Mouse (Mus musculus): ENCODE measurements around the gene Atp8b3. TPM values are rescaled to one million over a fixed set of nuclear protein-coding genes. Genes with fewer than 3 reads are reported as not detected.

Gene Atp8b3
- polyA plus RNA-seq, 1 experiment: 0.08 TPM

DNA sequence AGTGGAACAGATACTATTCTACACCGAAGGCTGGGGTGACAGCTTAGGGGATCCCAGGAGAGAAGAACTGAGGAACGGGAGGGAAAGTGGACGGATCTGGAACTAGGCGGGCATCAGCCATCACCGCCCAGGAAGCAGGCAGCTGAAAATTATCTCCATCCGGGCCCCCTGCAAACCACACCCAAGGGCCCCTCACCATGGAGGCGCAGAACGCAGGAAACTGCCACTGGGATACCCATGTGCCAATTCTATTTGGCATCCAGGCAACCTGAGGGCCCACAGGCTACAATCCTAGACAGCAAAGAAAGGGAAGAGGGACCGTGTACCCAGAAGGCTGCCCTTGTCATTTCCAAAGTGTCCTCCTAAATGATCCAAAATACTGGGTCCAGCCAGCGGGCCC, 31.5 kb upstream of the Atp8b3 start:
- peak overlapping the region; percentile 54; the same call in 1 of the 2 replicates for H3K27ac ChIP-seq (ENCODE audit: insufficient read depth, low read length)
- TF ChIP-seq CTCF (IDR thresholded peaks at IDR 0.05; ENCODE audit: extremely low read depth, insufficient read depth, low read length): no peak
- no peak for TF ChIP-seq POLR2A (IDR thresholded peaks at IDR 0.05; ENCODE audit: extremely low read depth, insufficient read depth, low read length)
- H3K4me3 ChIP-seq (ENCODE audit: insufficient read depth, low read length): no peak overlapping the region
- peaks cover 13% of the 10 kb centered on the region; the same call in 1 of the 2 replicates for H3K4me1 ChIP-seq (ENCODE audit: control insufficient read depth, insufficient read depth, low read length)

DNA sequence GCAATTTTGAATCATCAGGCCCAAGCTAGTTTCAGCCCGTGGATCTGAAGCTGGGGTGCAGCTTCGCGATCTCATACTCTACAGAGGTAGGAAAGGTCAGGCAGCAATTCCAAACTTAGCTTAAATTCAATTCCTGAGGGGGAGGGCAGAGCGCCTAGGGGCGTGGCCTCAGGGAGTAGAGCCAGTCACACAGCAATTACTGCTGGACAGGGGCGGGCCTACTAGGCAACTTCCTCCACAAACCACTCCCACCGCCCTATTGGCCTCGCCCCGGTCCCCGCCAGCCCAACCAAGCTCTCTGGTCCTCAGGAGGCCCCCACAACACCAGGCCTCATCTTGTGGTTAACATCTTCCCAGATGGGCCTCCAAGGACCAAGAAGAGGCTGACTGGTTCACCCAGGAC, 30.7 kb upstream of the Atp8b3 start:
- H3K4me3 ChIP-seq (ENCODE audit: insufficient read depth, low read length): no peak overlapping the region
- peaks cover 13% of the 10 kb centered on the region; the same call in 1 of the 2 replicates for H3K4me1 ChIP-seq (ENCODE audit: control insufficient read depth, insufficient read depth, low read length)
- H3K27ac ChIP-seq (ENCODE audit: insufficient read depth, low read length): no peak overlapping the region
- TF ChIP-seq POLR2A (IDR thresholded peaks at IDR 0.05; ENCODE audit: extremely low read depth, insufficient read depth, low read length) (no peak), CTCF (IDR thresholded peaks at IDR 0.05; ENCODE audit: extremely low read depth, insufficient read depth, low read length) (no peak)

DNA sequence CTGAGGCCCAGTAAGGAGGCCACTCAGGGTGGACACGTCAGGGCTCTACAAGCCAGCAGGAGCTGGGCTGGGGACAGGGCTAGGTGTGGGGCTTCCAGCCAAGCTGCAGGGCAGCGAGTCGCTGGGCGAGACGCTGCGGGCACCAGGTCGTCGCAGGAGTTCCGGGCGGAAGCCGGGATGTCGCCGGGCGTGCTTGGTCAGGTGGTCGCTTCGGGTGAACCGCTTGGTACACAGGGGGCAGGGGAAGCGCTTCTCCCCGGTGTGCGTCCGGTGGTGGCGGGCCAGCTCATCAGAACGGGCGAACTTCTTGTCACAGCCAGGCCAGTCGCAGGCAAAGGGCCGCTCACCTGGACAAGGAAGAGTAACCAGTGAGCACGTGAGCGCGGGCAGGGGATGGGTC, 30.0 kb upstream of the Atp8b3 start:
- Histone ChIP-seq H3K4me3 (ENCODE audit: insufficient read depth, low read length) (no peak overlapping the region), H3K27ac (ENCODE audit: insufficient read depth, low read length) (no peak overlapping the region), H3K4me1 (ENCODE audit: control insufficient read depth, insufficient read depth, low read length) (peaks cover 11% of the 10 kb centered on the region; the same call in 1 of the 2 replicates)
- TF ChIP-seq CTCF (IDR thresholded peaks at IDR 0.05; ENCODE audit: extremely low read depth, insufficient read depth, low read length) (no peak), POLR2A (IDR thresholded peaks at IDR 0.05; ENCODE audit: extremely low read depth, insufficient read depth, low read length) (no peak)

DNA sequence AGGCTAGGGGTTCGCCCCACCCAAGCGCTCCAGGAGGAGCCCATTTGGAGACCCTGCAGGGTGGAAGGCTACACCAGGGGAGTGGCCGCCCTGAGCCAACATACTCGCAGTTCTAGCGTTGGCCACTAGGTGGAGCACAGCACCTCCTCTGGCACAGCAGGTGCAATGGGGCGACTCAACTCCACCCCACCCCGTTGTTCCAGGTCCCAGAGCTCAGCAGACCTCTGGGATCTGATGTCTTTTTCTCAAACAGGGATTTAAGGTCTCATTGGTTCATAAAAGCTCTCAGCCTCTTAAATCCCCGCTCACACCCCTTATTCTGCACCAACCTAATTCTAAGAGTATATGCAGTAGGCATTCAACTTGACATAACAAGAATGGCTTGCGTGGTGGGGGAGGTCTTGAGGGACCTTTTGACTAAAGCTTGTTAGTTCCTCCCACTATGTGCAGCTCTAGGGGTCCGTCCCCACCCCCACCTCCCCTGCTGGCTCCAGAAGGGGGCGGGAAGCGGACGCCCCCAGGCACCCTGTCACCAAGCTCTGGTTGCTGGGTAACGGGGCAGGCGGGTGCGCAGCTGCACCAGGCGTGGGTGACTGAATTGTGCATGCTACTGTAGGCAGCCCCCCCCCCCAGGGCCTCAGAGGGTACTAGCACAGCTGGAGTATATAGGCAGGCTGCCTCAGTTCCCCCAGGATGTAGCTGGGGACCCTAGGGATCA, 27.6 kb upstream of the Atp8b3 start:
- Histone ChIP-seq H3K27ac (ENCODE audit: insufficient read depth, low read length) (peak overlapping the region; percentile 91), H3K4me1 (ENCODE audit: control insufficient read depth, insufficient read depth, low read length) (peaks cover 5% of the 10 kb centered on the region; the same call in 1 of the 2 replicates), H3K4me3 (ENCODE audit: insufficient read depth, low read length) (no peak overlapping the region)
- no peak; the same call in 1 of the 2 replicates for TF ChIP-seq POLR2A (IDR thresholded peaks at IDR 0.05; ENCODE audit: extremely low read depth, insufficient read depth, low read length)
- peak; percentile 86 for TF ChIP-seq CTCF (IDR thresholded peaks at IDR 0.05; ENCODE audit: extremely low read depth, insufficient read depth, low read length)

DNA sequence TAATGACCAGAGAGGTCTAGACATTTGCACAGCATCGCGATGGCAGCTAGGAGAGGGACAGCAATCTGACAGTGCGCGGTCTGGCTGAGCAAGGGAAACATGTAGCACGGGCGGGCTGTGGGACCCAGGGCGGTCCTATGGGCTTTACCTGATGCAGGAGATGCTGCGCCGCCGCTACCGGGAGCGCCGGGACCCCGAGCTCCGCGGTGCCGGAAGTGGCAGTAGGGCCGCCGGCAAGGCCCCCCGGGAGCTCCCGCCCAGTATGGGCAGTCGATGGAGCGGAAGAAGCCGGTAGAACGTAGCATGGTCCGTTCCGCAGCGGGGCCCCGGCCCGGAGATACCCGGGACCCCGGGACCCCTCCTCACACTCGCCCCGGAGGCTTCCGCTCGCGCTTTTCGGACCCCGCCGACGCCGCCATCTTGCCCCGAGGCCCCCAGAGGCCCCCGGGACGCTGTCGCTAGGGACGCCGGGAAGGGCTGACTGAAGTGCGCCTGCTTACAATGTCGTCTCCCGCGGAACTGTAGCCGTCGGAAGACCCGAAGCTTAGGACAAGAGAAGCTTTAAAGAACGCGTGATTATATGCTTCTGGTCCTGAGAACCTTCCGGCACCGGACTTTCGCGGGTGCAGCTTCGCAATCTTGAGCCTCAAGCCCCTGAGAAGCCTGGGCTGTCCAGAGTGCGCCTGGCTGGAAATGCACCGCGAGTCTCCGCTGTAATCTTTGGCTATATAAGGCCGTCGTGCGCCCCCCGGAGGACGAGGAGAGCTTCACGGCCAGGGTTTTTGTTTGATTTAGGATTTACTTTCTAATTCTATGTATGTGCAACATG, 22.4 kb upstream of the Atp8b3 start, which contains the start of gene Rexo1:
Gene Rexo1 (minus strand): TSS at position 445 of the 829 bp plus-strand sequence.
- Histone ChIP-seq H3K27ac (ENCODE audit: insufficient read depth, low read length) (peak within 1 kb of the TSS; percentile 83), H3K4me3 (ENCODE audit: insufficient read depth, low read length) (peak within 1 kb of the TSS; percentile 95), H3K4me1 (ENCODE audit: control insufficient read depth, insufficient read depth, low read length) (peaks cover 4% of the 10 kb centered on the region)
- TF ChIP-seq CTCF (IDR thresholded peaks at IDR 0.05; ENCODE audit: extremely low read depth, insufficient read depth, low read length) (peak; percentile 65), POLR2A (IDR thresholded peaks at IDR 0.05; ENCODE audit: extremely low read depth, insufficient read depth, low read length) (peak; percentile 86)

GRCm38 (mm10) chr10:80560621-80561020, 21.7 kb upstream of the Atp8b3 start:
- Histone ChIP-seq H3K4me1 (ENCODE audit: control insufficient read depth, insufficient read depth, low read length) (peaks cover 4% of the 10 kb centered on the region), H3K27ac (ENCODE audit: insufficient read depth, low read length) (no peak overlapping the region), H3K4me3 (ENCODE audit: insufficient read depth, low read length) (peak overlapping the region; percentile 95)
- TF ChIP-seq CTCF (IDR thresholded peaks at IDR 0.05; ENCODE audit: extremely low read depth, insufficient read depth, low read length) (no peak), POLR2A (IDR thresholded peaks at IDR 0.05; ENCODE audit: extremely low read depth, insufficient read depth, low read length) (no peak)

DNA sequence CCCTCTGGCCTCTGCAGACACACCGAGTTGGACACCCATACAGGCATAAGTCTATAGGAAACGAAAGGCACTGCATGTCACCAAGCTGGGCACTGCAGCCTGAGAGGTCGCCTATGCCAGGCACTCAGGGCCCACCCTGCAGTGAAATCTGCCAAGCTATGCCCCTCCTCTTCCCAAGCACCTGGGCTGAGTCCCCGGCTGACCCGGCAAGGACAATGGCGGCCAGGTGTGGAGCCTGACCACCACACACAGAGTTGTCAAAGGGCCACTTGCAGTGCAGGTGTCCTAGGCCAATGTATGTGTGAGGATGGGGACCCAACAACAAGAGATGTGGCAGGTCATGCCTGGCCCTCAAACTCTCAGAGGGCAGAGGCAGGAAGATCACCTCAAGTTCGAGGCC, 20.5 kb upstream of the Atp8b3 start:
- Histone ChIP-seq H3K4me3 (ENCODE audit: insufficient read depth, low read length) (no peak overlapping the region), H3K4me1 (ENCODE audit: control insufficient read depth, insufficient read depth, low read length) (peaks cover 4% of the 10 kb centered on the region), H3K27ac (ENCODE audit: insufficient read depth, low read length) (no peak overlapping the region)
- TF ChIP-seq CTCF (IDR thresholded peaks at IDR 0.05; ENCODE audit: extremely low read depth, insufficient read depth, low read length): no peak

DNA sequence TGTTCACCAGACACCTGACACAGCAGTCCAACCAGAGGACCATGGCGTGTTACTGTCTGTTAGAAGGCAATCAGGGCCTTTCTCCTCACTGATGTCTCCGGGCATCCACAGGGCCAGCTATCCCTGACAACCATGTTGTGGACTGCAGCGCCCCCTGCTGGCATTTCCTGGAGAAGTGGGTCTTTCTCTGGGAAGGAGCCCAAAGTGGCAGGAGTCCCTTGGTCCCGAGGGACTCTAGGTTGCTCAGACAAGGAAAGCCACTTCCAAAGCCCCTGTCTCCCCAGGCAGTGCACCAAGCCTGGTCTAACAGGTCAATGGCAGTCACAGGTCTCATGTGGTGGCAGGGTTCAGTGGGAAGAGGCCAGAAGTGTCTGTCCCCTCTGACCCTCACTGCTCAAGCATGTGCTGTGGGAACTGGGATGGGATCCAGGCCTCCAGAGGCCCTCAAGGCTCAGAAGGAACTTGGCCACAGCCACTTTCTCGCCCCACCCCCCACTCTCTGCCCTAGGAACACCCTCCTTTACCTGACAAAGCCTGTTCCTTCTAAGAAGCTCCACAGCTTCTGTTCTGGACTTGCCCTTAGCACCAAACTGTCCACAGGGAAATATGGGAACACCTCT, 18.5 kb upstream of the Atp8b3 start:
- Histone ChIP-seq H3K4me3 (ENCODE audit: insufficient read depth, low read length) (no peak overlapping the region), H3K4me1 (ENCODE audit: control insufficient read depth, insufficient read depth, low read length) (peaks cover 4% of the 10 kb centered on the region), H3K27ac (ENCODE audit: insufficient read depth, low read length) (no peak overlapping the region)
- TF ChIP-seq CTCF (IDR thresholded peaks at IDR 0.05; ENCODE audit: extremely low read depth, insufficient read depth, low read length): peak; percentile 69
- TF ChIP-seq POLR2A (IDR thresholded peaks at IDR 0.05; ENCODE audit: extremely low read depth, insufficient read depth, low read length): no peak

GRCm38 (mm10) chr10:80553997-80554396, 15.1 kb upstream of the Atp8b3 start:
- TF ChIP-seq POLR2A (IDR thresholded peaks at IDR 0.05; ENCODE audit: extremely low read depth, insufficient read depth, low read length) (no peak), CTCF (IDR thresholded peaks at IDR 0.05; ENCODE audit: extremely low read depth, insufficient read depth, low read length) (no peak)
- H3K4me1 ChIP-seq (ENCODE audit: control insufficient read depth, insufficient read depth, low read length): no peaks in the 10 kb centered on the region; the same call in 1 of the 2 replicates
- no peak overlapping the region for H3K4me3 ChIP-seq (ENCODE audit: insufficient read depth, low read length)
- no peak overlapping the region for H3K27ac ChIP-seq (ENCODE audit: insufficient read depth, low read length)
